Mouse (Mus musculus) embryonic facial prominence, embryonic 14.5 days (tissue): ENCODE results near the gene Sulf2. TPM values are rescaled to one million over a fixed set of nuclear protein-coding genes. Genes with fewer than 3 reads are reported as not detected.
A peak's percentile ranks its signal among the peaks of the same experiment; 100 is the strongest.

ENCODE experiments used
- ATAC-seq: fragments of 200-750 bp; cut with Nextera tagmentation; 2 replicates; pipeline ENCODE4 v1.8.0; 2017; ENCODE audit warnings: low read depth, moderate number of reproducible peaks, moderate TSS enrichment
- DNase-seq: peaks from one replicate; pipeline ENCODE4 v3.0.0-alpha.2; 2015; ENCODE audit warnings: low spot score
- H3K27ac ChIP-seq: fragments of 300-500 bp; sonication (generic); replicated peaks from 2 replicates; pipeline ENCODE4 v1.5.1; 2014; ENCODE audit warnings: low read depth, mild to moderate bottlenecking, low read length, moderate library complexity
- H3K27me3 ChIP-seq: fragments of 300-500 bp; sonication (generic); replicated peaks from 2 replicates; pipeline ENCODE4 v1.6.1; 2014; ENCODE audit warnings: low read length; ENCODE audit not compliant: control insufficient read depth, insufficient read depth
- H3K36me3 ChIP-seq: fragments of 300-500 bp; sonication (generic); 2 replicates; pipeline ENCODE4 v1.6.1; 2014; ENCODE audit warnings: low read length, mixed read lengths; ENCODE audit not compliant: control insufficient read depth, insufficient read depth
- H3K4me1 ChIP-seq: fragments of 300-500 bp; sonication (generic); 2 replicates; pipeline ENCODE4 v1.6.1; 2014; ENCODE audit warnings: antibody characterized with exemption, low read length; ENCODE audit not compliant: control insufficient read depth, insufficient read depth
- H3K4me2 ChIP-seq: fragments of 300-500 bp; sonication (generic); 2 replicates; pipeline ENCODE4 v1.6.1; 2014; ENCODE audit warnings: low read depth, mild to moderate bottlenecking, low read length, moderate library complexity, mixed read lengths
- H3K4me3 ChIP-seq: fragments of 300-500 bp; sonication (generic); 2 replicates; pipeline ENCODE4 v1.5.1; 2014; ENCODE audit warnings: low read depth, mild to moderate bottlenecking, low read length
- H3K9ac ChIP-seq: fragments of 300-500 bp; sonication (generic); 2 replicates; pipeline ENCODE4 v1.6.1; 2014; ENCODE audit warnings: low read depth, mild to moderate bottlenecking, low read length, moderate library complexity, mixed read lengths
- H3K9me3 ChIP-seq: fragments of 300-500 bp; sonication (generic); 2 replicates; pipeline ENCODE4 v1.6.1; 2016; ENCODE audit warnings: low read length; ENCODE audit not compliant: control insufficient read depth
- WGBS: fragments of 180-500 bp; shearing (Covaris S2); extraction: QIAGEN DNeasy Blood & Tissue Kit; methylation state at CpG from one replicate; pipeline ENCODE4 v1.1.7; 2014; 5-methylcytosine and 5-hydroxymethylcytosine counted together
- polyA plus RNA-seq: library from polyadenylated mRNA; unstranded; fragments of >200 nt; fragmentation: Nextera tagmentation; extraction: Ambion mirVana; gene quantifications from 2 replicates; pipeline ENCODE4 v1.2.1, GENCODE M21; 2014

Gene Sulf2
- polyA plus RNA-seq, 1 experiment from 2014 or later = 139 TPM

- Histone ChIP-seq H3K4me2 (no peak overlapping the region), H3K4me3 (no peak overlapping the region), H3K27me3 (no peaks in the 10 kb centered on the region), H3K4me1 (peaks cover 35% of the 10 kb centered on the region), H3K9me3 (no peaks in the 10 kb centered on the region), H3K36me3 (no peaks in the 10 kb centered on the region), H3K27ac (no peak overlapping the region), H3K9ac (no peak overlapping the region)
- DNase-seq (no peak), ATAC-seq (no peak)
- 82% methylated on average over 2 of the region's 2 CpGs for WGBS
Measured at GRCm38 (mm10) chr2:166157144-166157543, 1.7 kb upstream of the Sulf2 start.

GRCm38 (mm10) chr2:166156122-166156521, 659 bp upstream of the Sulf2 start:
- Histone ChIP-seq H3K36me3 (no peaks in the 10 kb centered on the region), H3K27ac (peak overlapping the region; percentile 94; the same call in 1 of the 2 replicates), H3K4me2 (peak overlapping the region; percentile 89), H3K9ac (peak overlapping the region; percentile 91; the same call in 1 of the 2 replicates), H3K4me3 (peak overlapping the region; percentile 75; the same call in 1 of the 2 replicates), H3K4me1 (peaks cover 45% of the 10 kb centered on the region), H3K27me3 (no peaks in the 10 kb centered on the region), H3K9me3 (no peaks in the 10 kb centered on the region)
- DNase-seq (no peak), ATAC-seq (no peak)
- 5% methylated on average over 12 of the region's 12 CpGs for WGBS

DNA sequence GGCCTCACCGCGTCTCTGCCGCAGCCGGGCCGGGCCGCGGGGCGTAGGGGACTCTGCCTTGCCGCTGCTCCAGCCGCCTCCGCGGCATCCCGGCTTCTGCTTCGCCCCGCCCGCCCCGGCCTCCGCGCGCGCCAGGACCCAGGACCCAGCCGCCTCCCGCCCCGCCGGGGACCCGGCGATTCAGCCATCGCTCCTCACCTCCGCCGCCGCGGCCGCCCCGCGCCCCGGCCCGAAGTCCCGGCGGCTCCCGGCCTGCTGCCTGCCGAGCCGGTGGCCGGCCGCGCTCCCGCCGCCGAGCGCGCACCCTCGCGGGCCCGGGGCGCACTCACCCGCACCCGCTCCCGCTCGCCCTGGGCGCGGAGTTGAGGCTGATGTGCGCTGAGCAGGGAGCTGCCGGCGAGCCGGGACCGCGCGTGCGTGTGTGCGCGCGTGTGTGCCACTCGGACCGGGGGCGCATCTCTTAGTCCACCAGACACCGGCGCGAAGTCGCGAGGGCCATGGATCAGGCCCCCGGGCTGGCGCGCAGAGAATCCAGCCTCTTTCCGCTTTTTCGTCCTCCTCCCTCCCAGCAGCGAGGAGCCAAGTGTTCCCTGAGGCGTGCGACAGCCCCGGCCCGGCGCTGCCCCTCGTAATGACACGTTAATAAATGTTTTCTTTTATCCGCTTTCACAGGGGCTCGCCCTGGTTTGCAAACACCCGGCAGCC, 562 bp downstream of the Sulf2 start:
- no peaks in the 10 kb centered on the region for H3K9me3 ChIP-seq
- DNase-seq (no peak), ATAC-seq (peak; percentile 43)
- peaks cover 56% of the 10 kb centered on the region for H3K4me1 ChIP-seq
- peak overlapping the region; percentile 94 for H3K27ac ChIP-seq
- H3K4me2 ChIP-seq = peak overlapping the region; percentile 89
- peak overlapping the region; percentile 91 for H3K9ac ChIP-seq
- under 1% methylated on average over 45 of the region's 95 CpGs for WGBS
- H3K27me3 ChIP-seq = no peaks in the 10 kb centered on the region
- peak overlapping the region; percentile 75 for H3K4me3 ChIP-seq
- no peaks in the 10 kb centered on the region for H3K36me3 ChIP-seq

DNA sequence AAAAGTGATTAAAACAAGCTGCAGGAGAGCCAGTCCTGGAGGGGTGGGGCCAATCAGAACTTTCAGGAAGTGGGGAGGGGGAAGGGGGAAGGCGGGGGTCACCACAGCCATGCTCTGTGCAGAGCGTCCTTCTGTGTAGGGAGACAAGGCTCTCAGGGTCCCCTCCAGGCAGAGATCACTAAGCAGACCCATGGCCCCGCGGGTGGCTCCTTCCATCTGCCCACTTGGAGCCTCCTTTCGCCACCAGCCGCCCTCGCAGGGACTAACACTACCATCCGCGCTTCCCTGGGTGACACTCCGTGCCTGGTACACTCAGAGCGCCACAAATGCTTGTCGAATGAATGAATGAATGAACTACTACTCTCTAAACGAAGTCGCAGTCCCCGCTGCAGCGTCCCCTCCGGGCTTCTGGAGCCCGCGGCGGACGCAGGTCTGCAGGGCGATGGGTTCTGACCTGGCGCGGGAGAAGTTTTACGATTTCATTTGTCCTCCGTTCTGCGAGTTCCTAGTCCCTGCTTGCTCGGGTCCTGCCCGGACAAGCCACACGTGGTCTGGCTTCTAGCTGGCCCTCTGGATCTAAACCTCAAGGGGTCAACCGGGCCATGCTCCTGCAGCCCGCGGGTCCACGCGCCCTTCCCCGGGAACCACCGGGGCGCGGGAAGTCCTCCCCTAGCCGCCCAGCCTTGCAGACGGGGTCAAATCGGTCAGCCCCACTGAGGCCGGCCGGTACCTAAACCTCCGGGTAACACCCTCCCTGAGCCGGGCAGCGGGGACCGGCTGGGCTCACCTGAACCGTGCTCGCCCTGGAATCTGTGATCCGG, 1.4 kb downstream of the Sulf2 start:
- peak overlapping the region; percentile 94 for H3K27ac ChIP-seq
- H3K4me3 ChIP-seq = peak overlapping the region; percentile 75
- H3K9ac ChIP-seq = peak overlapping the region; percentile 91
- DNase-seq (peak; percentile 58), ATAC-seq (peak; percentile 20)
- H3K27me3 ChIP-seq = no peaks in the 10 kb centered on the region
- H3K4me2 ChIP-seq = peak overlapping the region; percentile 89
- H3K9me3 ChIP-seq = no peaks in the 10 kb centered on the region
- no peaks in the 10 kb centered on the region for H3K36me3 ChIP-seq
- H3K4me1 ChIP-seq = peaks cover 64% of the 10 kb centered on the region
- under 1% methylated on average over 38 of the region's 51 CpGs for WGBS

DNA sequence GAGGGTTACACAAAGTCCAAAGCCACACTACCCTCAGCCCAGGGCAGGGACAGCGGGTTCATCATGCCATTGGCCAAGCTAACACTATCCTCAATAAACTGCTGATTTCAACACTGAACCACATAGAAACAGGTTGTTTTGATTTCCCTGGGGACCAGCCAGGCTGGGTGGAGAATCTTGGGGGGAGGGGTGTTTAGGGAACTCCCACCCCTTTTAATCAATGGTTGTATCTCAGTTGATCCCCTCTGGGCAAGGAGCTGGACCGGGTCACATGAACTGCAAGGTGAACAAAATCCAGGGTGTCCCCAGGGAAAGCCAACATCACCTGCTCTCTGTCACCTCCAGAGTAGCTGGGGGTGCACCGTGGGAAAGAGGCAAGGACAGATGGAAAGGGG, 2.1 kb downstream of the Sulf2 start:
- ATAC-seq (no peak), DNase-seq (peak; percentile 65)
- H3K27me3 ChIP-seq = no peaks in the 10 kb centered on the region
- H3K9me3 ChIP-seq = no peaks in the 10 kb centered on the region
- 24% methylated on average over 3 of the region's 3 CpGs for WGBS
- peak overlapping the region; percentile 56; the same call in 1 of the 2 replicates for H3K27ac ChIP-seq
- peak overlapping the region; percentile 75 for H3K4me3 ChIP-seq
- H3K36me3 ChIP-seq = no peaks in the 10 kb centered on the region
- peak overlapping the region; percentile 91 for H3K9ac ChIP-seq
- peak overlapping the region; percentile 89 for H3K4me2 ChIP-seq
- H3K4me1 ChIP-seq = peaks cover 71% of the 10 kb centered on the region

- H3K27ac ChIP-seq = peak overlapping the region; percentile 56
- WGBS = 39% methylated on average over 11 of the region's 11 CpGs
Measured at GRCm38 (mm10) chr2:166152734-166153398, 2.6 kb downstream of the Sulf2 start.

DNA sequence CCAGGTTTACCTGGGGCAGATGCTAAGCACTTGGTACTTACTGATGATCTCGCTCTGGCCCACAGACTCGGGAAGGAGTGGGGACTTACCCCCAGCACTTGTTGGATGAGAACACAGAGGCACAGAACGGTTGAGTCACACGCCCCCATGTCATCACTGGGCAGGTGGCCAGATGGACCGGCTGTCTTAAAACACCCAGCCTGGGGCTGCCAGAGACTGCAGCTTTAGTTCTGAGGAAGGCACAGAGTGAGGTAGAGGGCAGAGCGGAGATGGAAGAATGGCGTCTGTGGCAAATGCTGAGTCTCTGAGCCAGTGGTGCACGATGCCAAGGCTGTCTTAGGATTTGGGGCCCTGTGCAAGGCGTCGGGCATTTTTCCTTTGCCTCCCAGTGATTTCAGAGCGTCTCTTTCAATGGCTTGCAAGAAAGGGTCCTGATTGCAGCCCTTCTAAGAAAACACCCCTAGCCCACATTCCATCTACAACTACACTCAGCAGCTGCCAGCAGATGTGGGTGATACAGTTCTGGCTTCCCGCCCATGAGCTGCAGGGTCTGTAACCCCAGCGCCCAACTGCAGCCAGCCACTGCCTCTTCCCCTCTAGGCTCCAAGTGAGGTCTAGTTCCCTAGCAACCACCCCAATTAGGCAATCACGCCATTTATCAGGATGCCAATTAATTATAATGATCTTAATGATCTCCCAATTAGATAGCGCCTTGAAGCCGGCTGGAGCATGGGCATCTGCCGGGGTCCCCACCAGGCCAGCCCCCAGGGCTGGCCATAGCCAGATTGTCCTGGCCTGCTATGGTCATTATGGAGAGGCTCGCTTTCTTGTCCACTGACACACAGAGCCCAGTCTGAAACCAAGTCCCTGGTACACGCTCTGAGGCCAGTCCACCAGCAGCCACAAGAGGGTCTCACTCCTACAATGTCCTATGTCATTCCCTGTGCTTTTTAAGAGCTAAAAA, 3.7 kb downstream of the Sulf2 start:
- H3K36me3 ChIP-seq = no peaks in the 10 kb centered on the region
- peak; percentile 89 for DNase-seq
- ATAC-seq = 0 out of 2 replicates have a peak, but pooled peaks have one; percentile 2
- peaks cover 75% of the 10 kb centered on the region for H3K4me1 ChIP-seq
- no peaks in the 10 kb centered on the region for H3K9me3 ChIP-seq
- WGBS = 39% methylated on average over 19 of the region's 19 CpGs
- H3K27ac ChIP-seq = peak overlapping the region; percentile 56
- H3K27me3 ChIP-seq = no peaks in the 10 kb centered on the region
- no peak overlapping the region for H3K4me3 ChIP-seq
- H3K4me2 ChIP-seq = peak overlapping the region; percentile 89
- peak overlapping the region; percentile 91 for H3K9ac ChIP-seq

More at GRCm38 (mm10) chr2:166152734-166153398, 2.6 kb downstream of the Sulf2 start:
- H3K4me2 ChIP-seq = peak overlapping the region; percentile 89
- no peaks in the 10 kb centered on the region for H3K36me3 ChIP-seq
- peaks cover 74% of the 10 kb centered on the region for H3K4me1 ChIP-seq
- H3K27me3 ChIP-seq = no peaks in the 10 kb centered on the region
- peak overlapping the region; percentile 75 for H3K4me3 ChIP-seq
- H3K9me3 ChIP-seq = no peaks in the 10 kb centered on the region
- no peak for DNase-seq
- H3K9ac ChIP-seq = peak overlapping the region; percentile 91
- no peak for ATAC-seq
